Mouse (Mus musculus) hematopoietic stem cell, adult 5-6 weeks (primary cell): ENCODE data around the gene Frmd5. TPM values are rescaled to one million over a fixed set of nuclear protein-coding genes. Genes with fewer than 3 reads are reported as not detected.

Experiments
- ATAC-seq, 2 experiments: fragments of 125-278 bp in 1 of 2; replicated peaks in 1 of 2; 2 replicates each; pipeline ENCODE4 v1.8.0; 2016 to 2017; ENCODE audit warnings: inconsistent platforms in 2 of 2, mild to moderate bottlenecking in 2 of 2, moderate number of reproducible peaks in 2 of 2, low read depth in 1 of 2, moderate TSS enrichment in 1 of 2; ENCODE audit not compliant: low FRiP score in 2 of 2, poor library complexity in 2 of 2, severe bottlenecking in 2 of 2, insufficient read depth in 1 of 2, low TSS enrichment in 1 of 2
- total RNA-seq: library from RNA; stranded (forward); fragments of 172-1452, 232-1000 nt; gene quantifications from 2 replicates; pipeline ENCODE4 v1.2.3, GENCODE M21; 2017

Frmd5 gene
- total RNA-seq, 1 experiment from 2014 or later: not detected

DNA sequence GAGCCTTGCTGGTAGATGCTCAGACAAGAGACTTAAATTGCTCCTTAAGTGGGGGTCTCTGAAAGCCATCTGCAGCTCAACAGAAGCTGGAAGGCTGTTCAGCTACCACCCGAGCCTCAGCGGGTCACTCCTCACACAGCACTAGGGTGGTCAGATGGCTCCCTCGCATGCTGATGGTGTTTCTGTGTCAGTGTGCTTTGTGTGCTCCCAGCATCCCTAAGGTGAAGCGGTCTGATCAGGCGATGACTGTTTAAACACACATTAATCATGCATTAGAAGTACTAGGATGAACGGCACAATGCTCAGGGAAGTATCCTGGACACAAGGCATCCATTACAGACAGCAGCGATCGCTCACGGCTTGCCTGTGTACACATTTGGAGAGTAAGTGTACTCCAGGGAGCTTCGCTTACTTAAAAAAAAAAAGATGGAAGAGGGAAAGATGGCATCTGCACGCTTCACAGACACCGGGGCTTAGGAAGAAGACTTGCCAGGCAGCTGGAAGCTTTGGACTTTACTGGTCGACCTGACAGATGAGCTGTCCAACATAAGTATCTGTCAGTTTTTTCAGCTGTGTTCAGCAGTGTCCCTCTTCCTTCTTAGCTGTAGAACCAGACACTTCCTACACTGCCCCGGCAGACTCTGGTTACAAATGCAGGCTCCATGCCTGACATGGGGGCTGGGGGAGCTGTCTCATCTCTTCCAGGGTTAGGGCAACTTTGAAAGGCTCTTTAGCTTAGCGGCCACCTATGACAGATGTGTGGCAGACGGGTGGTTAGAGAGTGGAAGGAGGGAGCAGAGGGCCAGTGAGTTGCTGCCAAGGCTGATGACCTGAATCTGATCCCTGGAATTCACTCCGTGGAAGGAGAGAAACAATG, 196.6 kb downstream of the Frmd5 start:
- no peak for ATAC-seq

DNA sequence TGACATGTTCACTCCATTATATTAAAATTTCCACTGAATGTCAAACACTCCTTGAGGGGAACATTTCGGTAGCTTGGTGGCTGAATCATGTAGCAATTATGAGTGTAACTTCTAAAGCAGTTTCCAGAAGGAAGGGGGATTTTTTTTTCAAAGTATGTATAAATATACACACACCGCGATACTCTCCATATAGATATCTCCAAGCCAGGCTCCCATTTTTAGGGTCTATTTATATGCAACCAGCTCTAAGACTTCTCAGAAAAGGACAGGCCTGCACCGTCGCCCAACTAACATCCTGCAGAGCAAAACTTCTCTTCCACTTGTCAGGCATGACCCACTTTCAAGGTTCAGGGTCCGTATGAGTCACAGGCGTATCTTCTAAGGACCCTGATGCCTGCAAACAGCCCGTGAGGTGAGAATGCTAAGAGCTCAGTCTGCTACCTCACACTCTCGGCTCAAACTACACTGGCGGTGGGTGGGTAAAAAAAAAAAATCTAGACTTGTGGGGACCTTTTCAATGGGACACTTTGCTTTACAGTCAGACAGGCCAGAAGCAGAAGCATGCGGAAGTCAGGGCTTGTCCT, 197.7 kb downstream of the Frmd5 start:
- no peak for ATAC-seq

DNA sequence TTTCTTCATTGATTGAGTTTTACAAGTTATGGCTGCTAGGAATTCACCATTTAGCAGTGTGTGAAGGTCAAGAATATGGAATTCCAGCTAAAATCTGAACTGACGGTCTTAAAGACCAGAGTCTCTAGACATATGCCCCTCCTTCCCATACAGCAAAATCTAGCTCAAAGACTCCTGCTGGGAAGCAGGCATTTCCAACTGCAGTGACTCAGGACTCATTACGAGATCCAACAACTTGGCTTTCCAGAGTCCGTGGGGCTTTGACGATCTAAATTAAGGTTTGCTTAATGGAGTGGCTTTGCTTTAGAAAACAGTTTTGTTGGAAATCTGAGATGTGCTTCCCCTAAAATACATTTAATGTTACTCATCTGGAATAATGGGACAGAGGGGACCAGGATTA, 204.5 kb downstream of the Frmd5 start:
- no peak for ATAC-seq

DNA sequence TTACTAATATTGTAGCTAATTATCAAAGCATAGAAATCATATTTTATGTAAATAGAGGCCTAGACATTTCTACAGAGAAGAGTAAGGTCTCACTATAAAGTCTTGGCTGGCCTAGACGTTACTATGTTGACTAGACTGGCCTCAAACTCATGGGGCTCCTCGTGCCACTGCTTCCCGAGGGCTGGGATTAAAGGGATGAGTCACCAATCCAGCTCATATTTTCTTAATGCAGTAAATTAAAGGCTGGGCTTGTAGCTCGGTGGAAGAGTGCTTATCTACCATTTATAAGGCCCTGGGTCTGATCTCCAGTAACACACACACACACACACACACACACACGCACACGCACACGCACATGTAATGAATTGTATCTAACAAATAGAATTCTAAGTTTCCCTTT, 205.3 kb downstream of the Frmd5 start:
- no peak for ATAC-seq

DNA sequence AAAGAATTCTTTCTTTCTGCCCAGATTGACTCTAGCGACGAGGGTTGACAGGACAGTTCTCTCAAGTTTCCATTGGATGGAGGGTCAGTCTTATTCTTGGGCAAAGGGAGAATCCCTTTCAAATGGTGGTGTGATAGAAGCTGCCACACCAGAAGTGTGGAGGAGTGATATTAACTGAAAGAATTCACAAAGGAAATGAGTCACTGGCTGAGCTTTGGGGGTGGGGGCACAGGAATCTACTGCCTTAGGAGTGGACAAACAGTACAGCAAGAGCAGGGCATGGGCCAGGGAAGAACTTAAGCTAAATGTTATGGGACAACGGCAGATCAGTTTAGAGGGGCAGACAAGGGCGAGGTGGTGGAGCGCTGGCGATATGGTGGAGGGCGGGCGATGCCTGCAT, 206.2 kb downstream of the Frmd5 start:
- ATAC-seq: no peak

DNA sequence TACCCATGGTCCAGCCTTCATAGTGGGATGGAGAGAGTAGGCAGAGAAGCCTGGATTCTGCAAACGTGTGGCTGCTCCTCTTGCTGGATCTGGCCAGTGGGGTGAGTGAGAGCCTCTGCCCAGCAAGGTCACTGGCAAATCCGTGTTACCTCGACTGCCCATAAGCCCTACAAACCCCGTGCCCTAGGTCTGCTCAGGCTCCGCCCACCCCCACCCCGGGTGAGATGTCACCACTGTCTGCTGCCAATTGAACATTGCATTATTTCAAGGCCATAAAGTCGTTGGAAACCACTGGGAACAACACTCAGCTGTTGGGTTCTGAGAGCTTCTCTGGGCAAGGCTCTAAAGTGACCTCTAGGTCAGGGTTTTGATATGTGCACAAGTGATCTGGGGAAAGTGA, 208.6 kb downstream of the Frmd5 start:
- ATAC-seq: no peak

DNA sequence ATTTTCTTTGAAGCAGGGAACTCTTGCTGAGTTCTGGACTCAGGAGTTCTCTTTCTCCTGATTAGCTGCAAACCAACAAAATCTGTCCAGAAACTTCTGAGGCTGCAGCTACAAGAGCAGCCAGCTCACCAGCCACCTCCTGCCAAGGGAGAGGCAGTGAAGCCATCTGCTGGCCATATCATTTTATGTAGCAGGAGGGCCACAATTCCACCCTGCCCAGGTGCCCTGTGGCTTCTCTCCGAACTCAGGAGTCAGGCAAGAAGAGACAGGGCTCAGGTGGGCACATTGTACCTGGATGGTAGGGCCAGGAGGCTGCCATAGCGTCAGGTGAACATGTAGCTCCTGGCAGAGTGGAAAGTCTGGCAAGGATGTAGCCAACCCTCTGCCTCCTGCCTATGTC, 210.3 kb downstream of the Frmd5 start:
- no peak for ATAC-seq

DNA sequence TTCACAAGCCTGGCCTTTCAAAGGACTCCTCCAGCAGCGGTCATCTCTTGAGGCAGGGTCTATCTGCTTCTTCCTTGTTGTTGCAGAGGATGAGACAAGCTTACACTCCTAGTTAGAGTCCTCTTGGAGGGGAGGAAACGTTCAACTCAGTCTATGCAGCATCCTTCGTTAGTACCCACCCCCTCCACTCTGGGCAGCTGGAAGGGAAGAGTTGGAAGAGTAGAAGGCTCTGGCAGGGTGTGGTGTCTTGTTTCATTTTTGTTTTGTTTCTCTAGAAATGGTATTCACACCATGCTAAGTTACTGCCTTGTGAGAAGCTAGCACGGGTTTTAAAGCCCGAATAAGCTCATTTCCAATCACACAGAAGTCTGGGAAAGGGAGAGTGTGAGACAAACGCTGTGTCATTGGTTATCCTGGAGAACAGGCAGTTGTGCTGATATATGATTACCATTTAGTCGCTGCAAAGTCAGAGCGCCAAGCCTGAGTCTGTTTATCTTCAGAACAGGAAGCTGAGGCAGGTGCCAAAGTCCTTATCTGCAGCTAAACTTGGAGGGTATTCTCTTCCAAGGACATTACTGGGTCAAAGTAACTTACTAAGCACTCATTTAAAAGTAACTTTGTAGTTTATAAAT, 212.1 kb downstream of the Frmd5 start:
- ATAC-seq: peak; percentile 25 to 51; a peak in 3 of 4 replicates

DNA sequence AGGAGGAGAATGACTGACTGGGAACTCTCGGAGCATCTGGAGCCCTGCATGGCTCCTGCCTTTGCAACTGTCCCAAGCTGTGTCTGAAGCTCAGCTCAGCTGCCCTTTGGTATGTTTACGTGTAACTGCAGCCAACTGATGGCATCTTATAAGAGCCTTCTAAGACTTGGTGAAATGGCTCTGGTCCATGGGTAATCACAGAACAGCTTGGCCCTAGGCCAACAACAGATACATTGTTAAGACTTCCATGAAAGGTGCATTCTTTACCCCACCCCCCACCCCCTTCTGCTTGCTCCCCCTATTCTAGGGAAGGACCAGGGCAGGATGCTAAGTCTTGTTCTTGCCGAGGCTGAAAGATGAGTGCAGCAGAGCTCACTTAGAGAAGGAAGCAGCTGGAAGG, 212.8 kb downstream of the Frmd5 start:
- ATAC-seq: no peak

DNA sequence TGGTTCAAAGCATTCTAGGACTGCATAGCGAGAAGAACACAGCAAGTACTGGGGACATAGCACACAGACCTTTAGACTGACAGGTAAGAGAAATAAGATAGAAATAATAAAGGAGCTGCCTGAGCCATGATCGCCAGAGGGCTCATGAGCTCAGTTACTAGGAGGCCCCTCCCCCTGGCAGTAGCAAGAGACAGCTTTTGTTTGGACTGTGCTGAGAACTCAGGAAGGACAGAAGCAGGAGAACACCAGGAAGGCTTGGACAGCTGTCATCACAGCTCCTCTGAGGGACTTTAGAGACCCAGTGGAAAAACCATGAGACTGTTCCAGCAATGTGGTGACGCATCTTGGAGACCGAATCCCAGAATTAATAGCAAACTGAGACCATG, 218.6 kb downstream of the Frmd5 start:
- ATAC-seq: 0 out of 4 replicates have a peak, but pooled peaks of 1 of the 2 experiments have one; percentile 17

DNA sequence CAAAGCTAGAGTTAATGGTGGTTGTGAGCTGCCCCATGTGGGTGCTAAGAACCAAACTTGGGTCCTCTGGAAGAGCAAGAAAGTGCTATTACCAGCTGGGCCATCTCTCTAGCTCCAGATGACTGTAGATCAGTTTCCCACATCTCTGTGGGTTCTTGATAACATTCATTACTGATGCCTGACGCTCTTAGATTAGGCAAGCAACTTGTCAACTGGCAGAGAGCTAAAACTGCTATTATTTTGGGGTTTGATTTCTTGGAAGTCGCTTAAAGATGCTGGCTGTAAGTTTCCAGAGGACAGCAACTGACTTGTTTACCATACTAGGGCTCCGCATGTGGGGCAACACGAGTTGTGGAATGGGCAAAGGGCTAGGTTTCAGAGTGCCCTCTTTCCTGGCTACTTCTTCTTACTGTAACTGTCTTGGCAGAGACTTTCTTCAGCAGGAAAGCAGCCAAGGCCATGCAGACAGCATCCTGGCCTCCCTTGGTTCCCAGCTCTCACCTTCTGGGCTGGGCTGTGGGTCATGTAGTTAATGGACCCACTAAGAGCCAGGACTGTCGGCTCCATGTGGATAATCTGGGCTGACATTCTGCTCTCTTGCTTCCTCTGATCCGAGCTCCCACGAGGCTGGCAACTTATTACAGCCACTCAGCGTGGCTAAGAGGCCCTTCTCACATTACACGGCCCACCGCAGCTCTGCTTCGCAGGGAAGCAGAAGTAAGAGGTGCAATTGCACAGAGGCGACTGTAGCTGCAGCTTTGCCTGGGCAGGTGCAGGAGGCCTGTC, 219.2 kb downstream of the Frmd5 start:
- peak; percentile 57 to 77; a peak in 3 of 4 replicates for ATAC-seq

DNA sequence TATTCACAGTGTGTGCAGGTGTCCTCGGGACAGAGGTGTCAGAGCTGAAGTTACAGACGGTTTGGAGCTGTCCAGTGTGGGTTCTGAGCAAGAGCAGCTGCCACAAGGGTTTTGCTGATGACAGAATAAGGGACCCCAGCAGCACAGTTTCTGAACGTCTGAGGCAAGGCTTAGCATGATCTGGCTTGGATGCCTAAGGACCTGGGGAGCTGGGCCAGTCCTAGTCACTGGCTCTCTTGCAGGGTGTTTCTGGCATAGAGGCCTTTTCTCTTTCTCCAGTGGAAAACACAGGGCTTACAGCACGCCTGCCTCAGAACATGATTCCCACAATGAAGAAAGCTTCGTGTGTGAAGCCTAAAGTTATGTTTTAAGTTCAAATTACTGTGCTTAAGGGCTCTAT, 222.2 kb downstream of the Frmd5 start:
- ATAC-seq: no peak

DNA sequence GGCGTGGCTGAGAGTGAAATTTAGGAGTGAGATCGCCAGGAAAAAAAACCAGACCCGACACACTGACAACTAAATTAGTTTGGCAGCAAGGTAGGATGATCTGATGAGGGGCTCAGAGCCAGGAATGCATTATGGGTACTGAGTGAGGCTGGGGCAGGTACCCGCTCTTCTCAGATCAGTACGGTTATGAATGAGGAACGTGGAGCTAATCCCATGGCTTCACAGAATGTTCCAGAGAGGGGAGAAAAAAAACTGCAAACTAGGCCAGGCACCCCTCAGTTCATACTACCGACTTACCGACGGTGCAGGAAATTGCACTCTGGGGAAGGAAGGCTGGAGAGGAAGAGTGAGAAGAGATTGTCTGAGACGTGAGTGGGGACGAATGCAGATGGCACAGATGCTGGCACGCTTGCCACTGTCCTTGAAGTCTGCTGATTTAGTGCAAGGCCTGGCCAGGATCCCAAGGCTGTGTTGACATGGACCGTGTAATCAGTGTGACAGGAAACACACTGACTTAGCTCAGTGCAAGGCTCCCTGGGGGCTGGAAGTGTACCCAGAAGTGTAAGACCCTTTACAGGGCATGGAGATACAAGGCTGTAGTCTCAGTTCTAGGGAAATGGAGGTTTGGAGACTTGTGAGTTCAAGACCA, 223.3 kb downstream of the Frmd5 start:
- ATAC-seq: no peak

DNA sequence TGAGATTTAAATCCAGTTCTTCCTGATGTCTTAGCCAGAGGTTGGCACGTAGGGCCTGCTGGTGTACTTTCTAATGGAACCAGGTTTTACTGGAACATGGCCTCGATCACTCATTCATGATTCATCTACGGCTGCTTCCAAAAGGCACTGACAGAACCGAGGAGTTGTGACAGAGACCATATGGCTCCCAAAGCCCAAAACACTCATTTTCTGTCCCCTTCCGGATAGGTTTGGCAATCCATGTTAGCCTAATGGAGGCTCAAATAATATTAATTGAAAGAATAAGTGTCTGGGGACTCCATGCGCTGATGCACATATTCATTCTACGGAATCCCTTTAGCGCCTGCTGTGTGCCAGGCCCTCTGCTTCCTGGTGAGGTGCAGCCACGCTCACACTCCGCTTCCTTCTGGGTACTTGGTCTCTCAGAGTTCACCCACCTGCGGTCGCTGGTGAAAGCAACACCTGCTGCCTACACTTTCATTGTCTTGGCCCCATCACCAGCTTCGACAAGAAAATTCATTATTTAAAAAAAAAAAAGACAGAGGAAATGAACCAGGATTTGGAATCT, 224.0 kb downstream of the Frmd5 start:
- ATAC-seq: no peak

DNA sequence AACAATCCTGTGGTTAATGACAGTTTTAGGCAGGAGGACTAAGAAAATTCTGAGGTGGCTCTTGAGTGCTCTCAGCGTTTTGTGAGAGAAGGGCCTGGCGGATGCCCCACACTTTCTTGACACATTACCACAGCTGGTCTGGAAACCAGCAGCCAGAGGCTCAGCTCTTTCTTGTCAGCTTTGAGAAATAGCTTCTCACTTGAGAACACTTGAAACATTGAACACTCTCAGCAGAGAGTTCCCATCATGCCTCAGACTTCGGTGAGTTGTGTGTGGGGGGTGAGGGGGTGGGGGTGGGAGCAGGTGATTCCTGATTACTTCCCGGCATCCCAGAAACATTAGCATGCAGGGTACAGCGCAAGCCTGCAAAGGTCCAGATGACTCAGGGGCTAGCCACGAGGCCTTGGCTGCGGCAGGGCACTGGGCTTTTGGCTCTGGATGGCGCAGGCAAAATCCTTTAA, 231.1 kb downstream of the Frmd5 start:
- ATAC-seq: no peak

DNA sequence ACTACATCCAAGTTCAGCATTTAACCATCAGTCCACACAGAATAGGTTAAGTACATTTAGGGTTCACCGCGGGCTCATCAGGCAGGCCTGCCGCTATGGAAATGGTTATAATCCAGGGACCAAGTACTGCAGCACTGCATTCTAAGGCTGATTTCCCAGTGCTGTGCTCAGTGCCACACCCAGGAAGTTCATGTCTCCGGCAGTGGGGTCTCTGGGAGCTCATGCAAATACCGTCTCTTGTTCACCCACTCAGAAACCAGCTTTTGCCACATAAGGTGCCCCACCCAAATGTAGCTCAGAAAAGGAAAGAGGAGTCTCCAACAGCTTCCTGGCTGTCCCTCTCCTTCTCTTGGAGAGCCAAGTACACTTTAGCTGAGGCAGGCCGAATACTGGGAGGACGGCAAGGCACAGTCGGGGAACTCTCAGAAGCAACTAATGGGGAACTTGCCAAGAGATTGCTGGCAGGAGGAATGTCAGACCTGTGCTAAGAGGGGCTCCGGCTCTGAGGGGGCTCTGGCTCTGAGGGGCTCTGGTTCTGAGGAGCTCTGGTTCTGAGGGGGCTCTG, 232.7 kb downstream of the Frmd5 start:
- ATAC-seq: no peak

DNA sequence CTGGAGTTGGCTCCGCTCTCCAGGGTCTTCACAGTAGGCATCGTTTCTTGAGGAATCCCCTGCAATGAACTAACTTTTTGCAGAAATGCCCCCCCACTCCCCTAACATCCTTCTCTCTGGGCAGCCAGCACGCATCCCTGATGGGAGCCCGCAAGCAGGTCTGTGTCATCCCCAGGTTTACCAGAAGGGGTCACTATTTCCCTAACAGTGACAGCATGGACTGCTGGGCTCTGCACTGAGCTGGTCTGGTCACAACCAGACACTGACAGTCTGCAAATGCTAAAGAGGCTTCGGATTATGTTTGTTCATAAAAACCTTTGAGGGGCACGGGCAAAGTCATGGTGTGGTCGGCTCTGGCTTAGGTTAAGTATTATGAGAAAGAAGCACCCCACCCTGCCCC, 235.1 kb downstream of the Frmd5 start:
- ATAC-seq: peak; percentile 84 to 86
